Mouse (Mus musculus): ENCODE results near the gene Pak1. TPM values are rescaled to one million over a fixed set of nuclear protein-coding genes. Genes with fewer than 3 reads are reported as not detected.

Gene Pak1
- 148 and 155 TPM in 2 replicates for polyA plus RNA-seq (2014; fragmentation: Nextera tagmentation; extraction: Ambion mirVana)

DNA sequence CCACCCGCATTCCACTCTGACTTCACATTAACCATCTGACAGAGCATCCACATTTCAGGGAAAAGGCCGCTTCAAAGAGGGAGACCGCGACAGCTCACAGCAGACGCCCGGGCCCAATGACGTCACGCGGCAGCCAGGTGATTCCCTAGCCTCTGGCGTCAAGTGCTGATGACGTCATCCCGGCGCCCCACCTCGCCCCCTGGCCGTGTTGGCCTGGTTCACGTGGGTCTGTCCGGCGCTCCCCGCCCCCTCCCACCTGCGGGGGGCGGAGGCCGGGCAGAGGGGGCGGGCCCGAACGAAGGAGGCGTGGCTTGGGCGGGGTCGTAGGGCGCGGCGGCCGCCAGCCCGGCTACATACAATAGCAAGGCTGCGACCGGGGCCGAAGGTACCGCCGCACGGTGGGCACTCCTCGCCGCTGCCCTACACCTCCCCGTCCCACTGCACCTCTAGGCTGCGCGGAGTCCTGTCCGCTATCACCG, at the start of gene Pak1:
Gene Pak1 (plus strand): TSS at position 352 of the 479 bp plus-strand sequence.
- Histone ChIP-seq H3K27ac (ENCODE audit: low read depth, low read length) (peak within 1 kb of the TSS; percentile 78), H3K9ac (replicated peaks; ENCODE audit: low read depth, low read length) (peak within 1 kb of the TSS; percentile 79), H3K36me3 (ENCODE audit: control insufficient read depth, insufficient read depth, low read length) (no peaks in the 10 kb centered on the region), H3K4me3 (ENCODE audit: low read depth, low read length) (peak within 1 kb of the TSS; percentile 89), H3K4me2 (ENCODE audit: low read depth, low read length) (peak within 1 kb of the TSS; percentile 87), H3K4me1 (ENCODE audit: control insufficient read depth, insufficient read depth, low read length) (peaks cover 10% of the 10 kb centered on the region; the same call in 1 of the 2 replicates), H3K9me3 (ENCODE audit: control insufficient read depth, low read length) (no peaks in the 10 kb centered on the region), H3K27me3 (ENCODE audit: control insufficient read depth, insufficient read depth, low read length) (peaks cover 3% of the 10 kb centered on the region)
- WGBS = 0% methylated on average over 43 of the region's 46 CpGs
- ATAC-seq (ENCODE audit: low read depth) = peak; percentile 95

DNA sequence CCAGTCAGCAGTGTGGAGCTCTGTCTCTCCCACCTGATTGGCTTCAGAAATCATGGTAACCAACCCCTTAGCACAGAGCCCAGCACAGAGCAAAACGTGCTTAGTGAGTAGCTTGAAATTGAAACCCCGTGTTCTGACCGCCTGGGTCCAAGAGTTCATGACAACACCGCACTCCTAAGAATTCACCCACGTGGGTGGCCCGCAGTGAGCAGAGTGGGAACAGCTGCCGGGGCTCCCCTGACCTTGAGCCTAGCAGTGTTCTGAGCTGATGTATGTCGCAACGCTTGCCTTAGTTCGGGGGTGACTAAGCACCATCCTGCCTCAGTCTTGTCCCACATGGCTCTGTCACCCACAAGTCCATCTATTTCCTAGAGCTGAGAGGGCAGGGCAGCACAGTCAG, 47.4 kb upstream of the Pak1 start:
- H3K4me3 ChIP-seq (ENCODE audit: low read depth, low read length) = no peak overlapping the region
- H3K27me3 ChIP-seq (ENCODE audit: control insufficient read depth, insufficient read depth, low read length) = no peaks in the 10 kb centered on the region
- no peak for ATAC-seq (ENCODE audit: low read depth)
- peaks cover 6% of the 10 kb centered on the region; the same call in 1 of the 2 replicates for H3K4me1 ChIP-seq (ENCODE audit: control insufficient read depth, insufficient read depth, low read length)
- no peaks in the 10 kb centered on the region for H3K36me3 ChIP-seq (ENCODE audit: control insufficient read depth, insufficient read depth, low read length)
- no peak overlapping the region for H3K9ac ChIP-seq (replicated peaks; ENCODE audit: low read depth, low read length)
- H3K9me3 ChIP-seq (ENCODE audit: control insufficient read depth, low read length) = no peaks in the 10 kb centered on the region
- no peak overlapping the region for H3K4me2 ChIP-seq (ENCODE audit: low read depth, low read length)
- H3K27ac ChIP-seq (ENCODE audit: low read depth, low read length) = no peak overlapping the region
- 59% methylated on average over 10 of the region's 10 CpGs for WGBS

- H3K9ac ChIP-seq (replicated peaks; ENCODE audit: low read depth, low read length) = no peak overlapping the region
- 33% methylated on average over 1 of the region's 1 CpGs for WGBS
- no peak overlapping the region for H3K27ac ChIP-seq (ENCODE audit: low read depth, low read length)
- no peak for ATAC-seq (ENCODE audit: low read depth)
- H3K27me3 ChIP-seq (ENCODE audit: control insufficient read depth, insufficient read depth, low read length) = no peaks in the 10 kb centered on the region
- no peak overlapping the region for H3K4me2 ChIP-seq (ENCODE audit: low read depth, low read length)
- no peaks in the 10 kb centered on the region for H3K36me3 ChIP-seq (ENCODE audit: control insufficient read depth, insufficient read depth, low read length)
- no peak overlapping the region for H3K4me3 ChIP-seq (ENCODE audit: low read depth, low read length)
- H3K9me3 ChIP-seq (ENCODE audit: control insufficient read depth, low read length) = no peaks in the 10 kb centered on the region
- H3K4me1 ChIP-seq (ENCODE audit: control insufficient read depth, insufficient read depth, low read length) = peaks cover 4% of the 10 kb centered on the region; the same call in 1 of the 2 replicates
Measured at GRCm38 (mm10) chr7:97741756-97742291, 46.5 kb upstream of the Pak1 start.

GRCm38 (mm10) chr7:97745299-97745698, 43.0 kb upstream of the Pak1 start:
- no peaks in the 10 kb centered on the region for H3K27me3 ChIP-seq (ENCODE audit: control insufficient read depth, insufficient read depth, low read length)
- no peaks in the 10 kb centered on the region for H3K4me1 ChIP-seq (ENCODE audit: control insufficient read depth, insufficient read depth, low read length)
- peak; percentile 72; the same call in 1 of the 2 replicates for ATAC-seq (ENCODE audit: low read depth)
- H3K4me3 ChIP-seq (ENCODE audit: low read depth, low read length) = no peak overlapping the region
- no peak overlapping the region for H3K4me2 ChIP-seq (ENCODE audit: low read depth, low read length)
- H3K27ac ChIP-seq (ENCODE audit: low read depth, low read length) = no peak overlapping the region
- 13% methylated on average over 3 of the region's 3 CpGs for WGBS
- H3K36me3 ChIP-seq (ENCODE audit: control insufficient read depth, insufficient read depth, low read length) = no peaks in the 10 kb centered on the region
- H3K9ac ChIP-seq (replicated peaks; ENCODE audit: low read depth, low read length) = no peak overlapping the region
- H3K9me3 ChIP-seq (ENCODE audit: control insufficient read depth, low read length) = no peaks in the 10 kb centered on the region

DNA sequence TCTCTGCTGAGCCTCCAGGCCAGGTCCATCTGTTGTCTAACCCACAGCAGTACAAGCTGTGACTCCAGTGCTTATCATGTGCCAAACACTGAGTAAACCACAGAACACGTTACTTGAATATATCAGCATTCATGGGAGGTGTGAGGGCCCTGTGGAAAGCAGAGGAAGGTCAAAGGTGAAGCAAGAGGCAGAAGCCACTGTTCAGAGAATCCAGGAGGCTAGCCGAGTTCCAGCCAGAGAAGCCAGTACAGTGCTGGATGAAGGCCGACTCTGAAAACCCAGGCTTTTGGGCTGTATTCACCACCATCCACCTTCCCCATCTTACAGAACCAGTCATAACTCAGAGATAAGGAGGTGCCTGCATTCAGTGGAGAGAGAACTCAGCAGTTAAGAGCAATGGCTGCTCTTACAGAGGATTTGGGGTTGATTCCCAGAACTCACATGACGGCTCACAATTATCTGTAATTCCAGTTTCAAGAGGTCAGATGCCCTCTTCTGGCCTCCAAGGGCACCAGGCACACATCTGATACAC, 41.1 kb upstream of the Pak1 start:
- Histone ChIP-seq H3K27ac (ENCODE audit: low read depth, low read length) (no peak overlapping the region), H3K36me3 (ENCODE audit: control insufficient read depth, insufficient read depth, low read length) (no peaks in the 10 kb centered on the region), H3K9me3 (ENCODE audit: control insufficient read depth, low read length) (no peaks in the 10 kb centered on the region), H3K4me3 (ENCODE audit: low read depth, low read length) (no peak overlapping the region), H3K4me2 (ENCODE audit: low read depth, low read length) (no peak overlapping the region), H3K4me1 (ENCODE audit: control insufficient read depth, insufficient read depth, low read length) (no peaks in the 10 kb centered on the region), H3K27me3 (ENCODE audit: control insufficient read depth, insufficient read depth, low read length) (no peaks in the 10 kb centered on the region), H3K9ac (replicated peaks; ENCODE audit: low read depth, low read length) (no peak overlapping the region)
- WGBS = 76% methylated on average over 4 of the region's 4 CpGs
- no peak for ATAC-seq (ENCODE audit: low read depth)

DNA sequence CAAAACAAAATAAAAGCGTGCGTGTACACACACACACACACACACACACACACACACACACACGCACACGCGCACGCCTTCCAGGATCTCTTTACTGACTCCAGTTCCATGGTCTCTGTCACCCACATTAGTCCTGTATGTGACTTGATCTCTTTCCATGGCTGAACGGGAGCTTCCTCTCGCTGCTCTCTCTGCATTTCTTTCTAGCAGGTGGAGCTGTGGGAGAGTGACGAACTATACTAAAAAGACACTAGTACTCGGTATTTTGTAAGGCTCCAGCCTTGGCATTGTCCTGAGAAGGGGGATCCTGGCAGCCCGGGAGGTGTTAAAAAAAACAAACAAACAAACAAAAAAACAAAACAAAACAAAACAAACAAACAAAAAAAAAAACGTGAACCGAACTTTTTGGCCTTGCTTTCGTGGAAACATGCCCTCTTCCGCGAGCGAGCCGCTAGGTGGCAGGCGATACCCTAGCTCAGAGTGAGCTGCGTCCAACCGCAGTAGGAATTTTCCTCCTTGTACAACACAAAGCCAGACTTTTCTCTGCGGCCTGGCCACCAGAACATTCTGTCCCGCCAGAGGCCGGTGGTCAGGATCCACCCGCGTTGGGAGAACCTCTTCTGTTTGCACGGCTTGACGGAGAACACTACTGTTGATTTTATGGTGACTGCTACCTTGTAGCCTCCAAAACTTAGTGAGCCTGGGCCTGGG, 40.4 kb upstream of the Pak1 start:
- H3K9ac ChIP-seq (replicated peaks; ENCODE audit: low read depth, low read length) = no peak overlapping the region
- peak; percentile 76; the same call in 1 of the 2 replicates for ATAC-seq (ENCODE audit: low read depth)
- no peak overlapping the region for H3K4me2 ChIP-seq (ENCODE audit: low read depth, low read length)
- H3K27ac ChIP-seq (ENCODE audit: low read depth, low read length) = no peak overlapping the region
- 27% methylated on average over 28 of the region's 28 CpGs for WGBS
- H3K27me3 ChIP-seq (ENCODE audit: control insufficient read depth, insufficient read depth, low read length) = no peaks in the 10 kb centered on the region
- H3K9me3 ChIP-seq (ENCODE audit: control insufficient read depth, low read length) = no peaks in the 10 kb centered on the region
- H3K36me3 ChIP-seq (ENCODE audit: control insufficient read depth, insufficient read depth, low read length) = no peaks in the 10 kb centered on the region
- no peaks in the 10 kb centered on the region for H3K4me1 ChIP-seq (ENCODE audit: control insufficient read depth, insufficient read depth, low read length)
- no peak overlapping the region for H3K4me3 ChIP-seq (ENCODE audit: low read depth, low read length)

GRCm38 (mm10) chr7:97748527-97749206, 39.7 kb upstream of the Pak1 start:
- Histone ChIP-seq H3K9ac (replicated peaks; ENCODE audit: low read depth, low read length) (no peak overlapping the region), H3K4me1 (ENCODE audit: control insufficient read depth, insufficient read depth, low read length) (no peaks in the 10 kb centered on the region), H3K27me3 (ENCODE audit: control insufficient read depth, insufficient read depth, low read length) (no peaks in the 10 kb centered on the region), H3K4me3 (ENCODE audit: low read depth, low read length) (no peak overlapping the region), H3K9me3 (ENCODE audit: control insufficient read depth, low read length) (no peaks in the 10 kb centered on the region), H3K27ac (ENCODE audit: low read depth, low read length) (no peak overlapping the region), H3K4me2 (ENCODE audit: low read depth, low read length) (peak overlapping the region; percentile 18; the same call in 1 of the 2 replicates), H3K36me3 (ENCODE audit: control insufficient read depth, insufficient read depth, low read length) (no peaks in the 10 kb centered on the region)
- WGBS = 61% methylated on average over 10 of the region's 10 CpGs
- ATAC-seq (ENCODE audit: low read depth) = 0 out of 2 replicates have a peak, but pooled peaks have one; percentile 12

- Histone ChIP-seq H3K27me3 (ENCODE audit: control insufficient read depth, insufficient read depth, low read length) (no peaks in the 10 kb centered on the region), H3K4me3 (ENCODE audit: low read depth, low read length) (no peak overlapping the region), H3K9ac (replicated peaks; ENCODE audit: low read depth, low read length) (no peak overlapping the region), H3K9me3 (ENCODE audit: control insufficient read depth, low read length) (no peaks in the 10 kb centered on the region), H3K4me1 (ENCODE audit: control insufficient read depth, insufficient read depth, low read length) (no peaks in the 10 kb centered on the region), H3K27ac (ENCODE audit: low read depth, low read length) (no peak overlapping the region), H3K36me3 (ENCODE audit: control insufficient read depth, insufficient read depth, low read length) (no peaks in the 10 kb centered on the region), H3K4me2 (ENCODE audit: low read depth, low read length) (peak overlapping the region; percentile 18; the same call in 1 of the 2 replicates)
- WGBS = 28% methylated on average over 19 of the region's 19 CpGs
- ATAC-seq (ENCODE audit: low read depth) = no peak
Measured at GRCm38 (mm10) chr7:97749207-97750190, 38.8 kb upstream of the Pak1 start.
